Mouse (Mus musculus) common myeloid progenitor, adult 5-6 weeks (primary cell): ENCODE measurements around the gene 4930523C07Rik. TPM values are rescaled to one million over a fixed set of nuclear protein-coding genes. Genes with fewer than 3 reads are reported as not detected.

ENCODE experiments used
- ATAC-seq: replicated peaks from 2 replicates; pipeline ENCODE4 v1.8.0; 2016; ENCODE audit warnings: low read depth, mild to moderate bottlenecking, moderate TSS enrichment, inconsistent platforms; ENCODE audit not compliant: poor library complexity, severe bottlenecking
- total RNA-seq: library from RNA; stranded (forward); fragments of 200-1000, 187-1606 nt; gene quantifications from 2 replicates; pipeline ENCODE4 v1.2.3, GENCODE M21; 2017

4930523C07Rik gene
- total RNA-seq, 1 experiment from 2014 or later, result 31.8 TPM

- no peak for ATAC-seq
These were observed 38.5 kb downstream of the 4930523C07Rik start for GRCm38 (mm10) chr1:160082647-160083046.

GRCm38 (mm10) chr1:160084239-160084638, 40.1 kb downstream of the 4930523C07Rik start:
- no peak for ATAC-seq

GRCm38 (mm10) chr1:160086651-160087050, 42.5 kb downstream of the 4930523C07Rik start:
- no peak for ATAC-seq

- ATAC-seq, result peak; percentile 54; the same call in 1 of the 2 replicates
These were observed 55.6 kb downstream of the 4930523C07Rik start for GRCm38 (mm10) chr1:160099659-160100302.

- ATAC-seq, result no peak
These were observed 56.8 kb downstream of the 4930523C07Rik start for GRCm38 (mm10) chr1:160100996-160101395.

GRCm38 (mm10) chr1:160105426-160105825, 61.2 kb downstream of the 4930523C07Rik start:
- ATAC-seq, result no peak

GRCm38 (mm10) chr1:160108604-160109003, 64.4 kb downstream of the 4930523C07Rik start:
- no peak for ATAC-seq

GRCm38 (mm10) chr1:160123957-160124356, 79.8 kb downstream of the 4930523C07Rik start:
- no peak for ATAC-seq

Other genes with a start within 250 kb of the 4930523C07Rik start
- gene Tnn, start 109.2 kb downstream of the 4930523C07Rik start, total RNA-seq, result not detected in 2 replicates
- 96.0 and 111 TPM in 2 replicates for gene Mrps14, start 150.8 kb downstream of the 4930523C07Rik start, total RNA-seq
- 301 and 348 TPM in 2 replicates for gene Cacybp, start 168.5 kb downstream of the 4930523C07Rik start, total RNA-seq